Mouse (Mus musculus) heart, adult 18-20 months (tissue): ENCODE measurements around the gene C3. TPM values are rescaled to one million over a fixed set of nuclear protein-coding genes. Genes with fewer than 3 reads are reported as not detected.
A peak's percentile ranks its signal among the peaks of the same experiment; 100 is the strongest.

Experiments used
- DNase-seq, 2 experiments: peaks; one replicate each; pipeline ENCODE4 v3.0.0; 2021 to 2022; ENCODE audit warnings: mixed read lengths in 1 of 2
- total RNA-seq, 2 experiments: library from RNA; stranded (reverse); gene quantifications; 2 replicates each; pipeline ENCODE4 v1.2.3; 2021

The C3 gene
- total RNA-seq, 2 experiments from 2014 or later, result 69.5 to 194 TPM

DNA sequence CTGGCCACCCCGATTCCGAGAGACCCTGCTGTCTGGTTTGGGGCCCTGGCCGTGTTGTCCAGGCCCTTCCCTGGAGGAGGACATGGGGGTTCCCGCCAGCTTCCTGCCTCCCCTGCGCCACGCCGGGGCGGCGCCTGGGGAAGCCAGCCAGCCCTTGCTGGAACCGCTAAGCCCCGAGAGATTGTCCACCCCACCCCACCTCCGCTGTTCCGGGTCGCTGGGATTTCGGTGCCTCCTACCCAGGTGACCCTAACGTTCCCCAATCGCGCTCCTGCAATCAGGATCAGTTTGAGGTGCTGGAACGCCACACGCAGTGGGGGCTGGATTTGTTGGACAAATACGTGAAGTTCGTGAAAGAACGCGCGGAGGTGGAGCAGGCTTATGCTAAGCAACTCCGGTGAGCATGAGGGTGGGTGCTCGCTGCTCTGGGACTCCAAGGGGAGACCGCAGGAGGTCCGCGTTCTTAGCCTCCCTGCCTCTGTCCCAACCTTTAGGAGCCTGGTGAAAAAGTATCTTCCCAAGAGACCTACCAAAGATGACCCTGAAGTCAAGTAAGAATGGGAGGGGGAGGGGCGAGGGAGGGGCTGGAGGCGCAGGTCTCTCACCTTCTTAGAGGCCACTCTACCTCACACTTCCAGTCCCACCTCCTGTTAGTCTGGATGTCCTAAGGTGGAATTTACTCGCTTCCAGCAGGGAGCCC, 22.7 kb upstream of the C3 start:
- DNase-seq, result peak; percentile 84 to 87

DNA sequence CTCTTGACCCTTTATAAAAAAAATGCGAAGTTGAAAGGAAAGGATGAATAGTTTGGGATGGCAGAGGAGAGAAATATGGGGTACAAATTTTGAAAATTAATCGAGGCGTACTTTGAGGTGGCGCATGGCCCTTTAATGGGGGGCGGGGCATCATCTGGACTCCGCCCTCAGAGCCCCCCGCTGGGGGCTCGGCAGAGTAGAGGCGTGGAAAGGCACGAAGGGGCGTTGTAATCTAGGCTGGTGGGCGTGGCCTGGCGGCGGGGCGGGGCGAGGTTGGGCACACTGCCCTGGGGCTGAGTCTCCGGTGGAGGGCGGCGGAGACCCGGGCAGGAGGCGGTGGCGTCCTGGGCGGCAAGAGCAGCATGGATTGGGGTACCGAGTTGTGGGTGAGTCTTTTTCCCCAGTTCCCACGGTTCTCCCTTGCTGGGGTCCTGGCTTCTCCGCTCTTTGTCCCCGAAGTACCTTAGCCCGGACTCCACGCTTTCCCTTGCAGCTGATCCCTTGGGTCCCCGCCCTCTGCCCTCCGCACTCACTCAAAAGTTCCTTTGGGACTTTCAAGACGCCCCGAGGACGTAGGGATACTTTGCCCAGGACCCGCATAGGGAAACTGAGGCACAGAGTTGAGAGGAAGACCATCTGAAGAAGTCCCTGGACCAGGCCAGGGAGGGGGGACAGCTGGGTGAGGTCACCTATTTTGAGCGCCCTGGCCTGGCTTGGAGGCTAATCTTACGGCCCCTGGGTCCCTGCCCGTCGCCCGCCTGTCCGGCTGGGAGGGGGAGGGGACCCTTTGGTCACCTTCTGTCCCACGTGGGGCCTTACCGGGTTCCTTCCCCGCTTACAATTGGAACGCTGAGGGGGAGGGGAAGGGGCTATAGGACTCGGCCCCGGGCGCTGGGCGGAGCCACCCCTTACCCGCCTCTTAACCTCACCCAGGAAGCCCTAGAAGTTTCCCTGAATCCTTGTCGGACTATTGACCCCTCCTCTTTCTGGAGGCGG, 21.5 kb upstream of the C3 start, which contains the start of gene Trip10:
Gene Trip10 (plus strand): TSS at position 270 of the 996 bp plus-strand sequence.
- DNase-seq, result peak; percentile 97 to 100

DNA sequence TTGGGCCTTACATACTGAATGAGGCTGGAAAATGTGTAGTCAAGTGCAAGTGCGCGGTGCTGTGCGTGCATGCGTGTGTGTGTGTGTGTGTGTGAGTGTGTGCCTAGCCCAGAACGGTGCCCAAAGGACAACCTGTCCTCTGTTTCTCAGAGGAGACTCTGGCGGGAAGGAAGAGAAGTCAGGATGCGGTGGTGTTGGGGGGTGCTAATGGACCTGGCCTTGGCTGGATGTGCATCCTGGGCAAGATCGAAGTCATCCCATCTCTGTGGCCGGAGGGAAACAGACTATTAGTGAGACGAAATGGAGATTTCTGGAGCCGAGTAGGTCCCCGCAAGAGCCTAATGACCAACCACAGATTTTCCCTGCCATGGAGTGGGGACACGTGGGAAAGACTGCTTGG, 20.8 kb upstream of the C3 start:
- DNase-seq, result peak in 1 of 2 experiments; percentile 26

DNA sequence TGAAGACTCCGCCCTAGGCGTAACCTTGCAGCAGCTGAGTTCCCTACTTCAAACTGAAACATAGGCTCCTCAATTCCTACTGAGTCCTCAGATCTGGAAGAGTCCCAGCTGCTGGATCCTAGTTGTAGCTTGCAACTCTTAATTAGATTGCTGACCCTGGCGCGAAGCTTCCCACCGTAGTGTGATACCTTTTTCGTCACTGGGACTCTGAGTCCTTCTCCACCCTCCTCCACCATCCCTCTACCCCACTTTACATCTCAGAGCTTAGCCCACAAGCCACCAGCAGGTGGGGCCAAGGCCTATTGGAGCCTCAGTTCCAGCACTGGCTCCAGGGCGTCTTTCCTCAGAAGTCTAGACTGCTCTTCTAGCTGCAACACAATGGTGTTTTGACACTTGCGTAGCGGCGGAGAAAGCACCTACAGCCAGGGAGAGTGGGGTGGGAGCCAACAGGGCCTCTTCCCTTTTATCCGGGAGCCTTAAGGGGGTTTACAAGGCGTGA, 20.3 kb upstream of the C3 start, which contains the start of gene Gpr108:
Gene Gpr108 (minus strand): TSS at position 246 of the 499 bp plus-strand sequence.
- peak; percentile 90 to 94 for DNase-seq

DNA sequence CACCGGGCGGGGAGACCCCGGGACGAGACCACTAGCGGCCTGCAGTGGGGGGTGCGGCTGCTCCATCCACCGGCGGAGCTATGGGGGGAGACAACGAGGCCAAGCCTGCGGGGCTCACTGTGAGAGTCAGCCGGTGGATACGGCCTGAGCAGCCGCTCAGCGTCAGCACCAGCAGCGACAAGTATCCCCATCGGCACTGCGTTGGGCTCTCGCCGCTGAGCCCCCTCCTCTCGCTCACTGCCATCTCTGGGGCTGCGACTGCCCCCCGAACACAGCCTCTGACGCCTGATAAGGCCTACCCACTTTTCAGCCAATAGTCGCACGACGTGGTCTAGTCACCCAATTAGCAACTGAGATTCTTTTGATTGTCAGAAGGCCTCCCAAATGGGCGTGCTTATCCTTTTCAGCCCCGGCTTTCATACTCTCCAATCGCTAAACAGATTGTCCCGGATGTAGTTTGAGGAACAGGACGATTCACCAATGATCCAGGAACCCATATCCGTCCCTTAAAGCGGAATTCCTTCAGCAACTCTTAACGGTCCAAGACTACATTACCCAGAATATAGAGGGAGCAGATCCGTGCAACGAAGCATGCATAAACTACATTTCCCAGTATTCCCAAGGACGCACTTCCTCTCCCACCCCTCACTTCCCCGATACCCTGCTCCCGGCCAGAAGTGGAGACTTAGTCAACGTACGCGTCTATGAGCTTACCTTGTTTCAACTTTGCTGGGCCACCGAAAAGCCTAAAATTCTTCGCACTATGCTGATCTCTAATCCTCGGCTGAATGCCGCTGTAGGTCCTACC, 19.7 kb upstream of the C3 start:
- peak; percentile 97 to 99 for DNase-seq

DNA sequence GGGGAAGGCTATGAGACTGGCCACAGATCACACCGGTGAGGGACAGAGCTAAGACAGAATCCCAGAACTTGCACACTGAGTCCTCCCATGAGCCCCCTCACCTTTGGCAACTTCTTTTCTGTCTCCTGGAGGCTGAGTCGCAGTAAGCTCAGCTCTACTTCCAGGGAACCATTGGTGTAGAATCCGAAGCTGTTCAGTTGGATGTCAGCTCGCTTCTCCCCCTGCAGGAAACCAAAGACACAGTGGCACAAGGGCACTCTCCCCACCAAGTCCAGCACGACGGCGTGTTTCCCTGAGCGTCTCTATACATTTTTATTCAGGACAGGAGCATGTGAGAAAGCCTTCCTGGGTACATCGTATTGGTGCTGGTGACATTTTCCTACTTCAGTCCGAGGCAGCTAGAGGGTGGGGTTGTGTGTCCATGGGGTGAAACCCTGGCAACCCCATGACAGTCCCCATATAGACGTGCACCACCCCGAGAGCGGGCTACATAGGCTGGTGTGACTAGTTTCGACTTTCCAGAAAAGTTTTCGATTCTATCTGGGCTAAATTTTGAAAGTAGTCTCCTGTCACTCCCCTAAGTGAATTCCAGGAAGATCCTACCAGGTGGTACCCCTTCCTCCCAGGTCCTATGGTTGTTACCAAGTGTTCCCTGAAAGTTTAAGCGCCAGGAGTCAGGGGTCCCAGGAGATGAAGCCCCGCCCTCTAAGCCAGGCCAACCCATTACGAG, 18.9 kb upstream of the C3 start:
- no peak for DNase-seq

DNA sequence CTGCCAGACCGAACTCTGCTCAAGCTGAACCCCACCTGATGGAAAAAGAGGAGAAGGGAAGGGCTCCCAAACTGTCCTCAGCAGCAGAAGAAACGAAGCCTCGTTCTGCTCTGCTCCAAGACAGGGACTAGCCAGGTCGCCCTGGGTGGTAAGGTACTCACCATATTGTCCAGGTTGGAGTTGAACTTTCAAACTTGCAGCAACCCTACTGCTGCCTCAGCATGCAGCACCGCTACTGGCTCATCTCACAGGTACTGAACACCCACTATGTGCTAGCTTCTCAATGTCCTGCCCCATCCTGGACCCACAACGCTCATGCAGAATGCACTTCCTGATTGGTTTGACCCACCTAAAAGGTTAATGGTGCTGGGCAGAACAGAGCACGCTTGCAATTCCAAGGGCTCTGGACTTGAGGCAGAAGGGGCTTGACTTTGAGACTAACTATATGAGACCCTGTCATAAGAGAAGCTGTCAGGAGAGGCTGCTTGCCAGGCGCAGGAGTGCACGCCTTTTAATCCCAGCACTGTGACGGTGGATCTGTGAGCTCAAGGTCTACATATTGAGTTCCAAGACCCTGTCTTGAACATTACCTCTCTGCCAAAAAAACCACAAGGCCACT, 17.5 kb upstream of the C3 start:
- no peak for DNase-seq

DNA sequence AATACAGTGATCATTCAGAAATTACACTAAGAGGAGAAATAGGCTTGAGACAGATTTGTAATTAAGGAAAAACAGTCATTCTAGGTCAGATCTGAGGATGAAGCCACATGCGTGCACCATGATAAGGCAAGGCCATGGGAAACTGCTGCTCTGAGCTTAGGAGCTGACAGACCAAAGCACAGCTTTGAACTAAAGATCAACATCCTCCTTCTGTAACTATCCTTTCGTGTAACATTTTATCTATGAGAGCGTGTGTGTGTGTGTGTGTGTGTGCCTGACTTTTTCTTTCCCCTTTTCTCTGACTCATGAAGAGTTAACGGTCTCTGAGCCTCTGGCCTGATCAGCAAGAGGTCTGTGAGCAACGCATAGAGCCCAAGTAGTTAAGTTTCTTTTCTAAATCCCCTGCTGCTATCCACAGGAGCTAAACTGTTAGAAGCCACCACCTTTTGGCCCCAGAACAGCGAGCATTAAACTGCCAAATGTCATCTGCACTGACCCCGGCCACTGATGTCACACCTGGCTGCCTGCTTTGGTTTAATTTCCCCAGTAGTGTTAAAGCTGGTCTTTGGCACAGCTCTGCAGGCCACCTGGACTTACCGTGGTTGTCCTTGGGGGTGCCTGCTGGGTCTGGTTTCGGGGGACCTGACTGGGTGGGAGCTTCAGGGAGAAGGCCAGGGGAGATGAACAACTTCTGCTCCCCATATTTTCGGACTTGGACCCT, 15.9 kb upstream of the C3 start:
- DNase-seq, result no peak

DNA sequence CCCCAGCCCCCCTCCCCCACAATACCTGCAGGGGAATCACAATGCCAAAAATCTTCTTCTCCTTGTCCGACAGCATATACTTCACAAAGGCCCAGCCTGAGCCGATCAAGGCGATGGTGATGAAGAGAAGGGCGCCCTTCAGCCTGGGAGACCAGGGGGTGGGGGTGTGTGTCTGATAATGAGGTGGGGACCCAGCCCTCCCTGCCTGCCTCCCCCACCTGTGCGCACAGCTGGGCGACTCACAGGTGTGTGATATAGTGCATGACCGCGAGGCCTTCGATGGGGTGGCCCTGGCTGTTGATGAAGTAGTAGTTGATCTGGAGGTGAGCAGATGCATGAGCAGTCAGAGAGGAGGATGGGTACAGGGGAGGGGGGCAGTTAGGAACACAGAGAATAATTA, 9.2 kb upstream of the C3 start:
- no peak for DNase-seq

DNA sequence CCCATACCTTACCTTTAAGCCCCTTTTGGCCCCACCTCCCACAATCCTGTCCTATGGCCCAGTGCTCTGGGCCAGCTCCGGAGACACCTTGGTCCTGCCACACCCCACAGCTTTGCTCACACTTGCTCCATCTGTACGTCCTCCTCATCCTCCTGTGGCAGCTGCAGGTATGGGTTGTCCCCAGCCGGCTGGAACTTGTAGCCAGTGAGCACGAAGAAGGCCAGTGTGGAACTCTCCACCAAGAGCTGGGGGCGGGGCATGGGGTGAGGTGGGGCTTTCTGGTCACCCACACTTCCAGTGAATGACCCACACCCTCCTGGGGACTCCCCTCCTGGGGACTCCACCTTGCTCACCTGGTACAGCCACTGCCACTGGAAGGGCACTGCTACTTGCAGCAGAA, 7.9 kb upstream of the C3 start:
- DNase-seq, result no peak

DNA sequence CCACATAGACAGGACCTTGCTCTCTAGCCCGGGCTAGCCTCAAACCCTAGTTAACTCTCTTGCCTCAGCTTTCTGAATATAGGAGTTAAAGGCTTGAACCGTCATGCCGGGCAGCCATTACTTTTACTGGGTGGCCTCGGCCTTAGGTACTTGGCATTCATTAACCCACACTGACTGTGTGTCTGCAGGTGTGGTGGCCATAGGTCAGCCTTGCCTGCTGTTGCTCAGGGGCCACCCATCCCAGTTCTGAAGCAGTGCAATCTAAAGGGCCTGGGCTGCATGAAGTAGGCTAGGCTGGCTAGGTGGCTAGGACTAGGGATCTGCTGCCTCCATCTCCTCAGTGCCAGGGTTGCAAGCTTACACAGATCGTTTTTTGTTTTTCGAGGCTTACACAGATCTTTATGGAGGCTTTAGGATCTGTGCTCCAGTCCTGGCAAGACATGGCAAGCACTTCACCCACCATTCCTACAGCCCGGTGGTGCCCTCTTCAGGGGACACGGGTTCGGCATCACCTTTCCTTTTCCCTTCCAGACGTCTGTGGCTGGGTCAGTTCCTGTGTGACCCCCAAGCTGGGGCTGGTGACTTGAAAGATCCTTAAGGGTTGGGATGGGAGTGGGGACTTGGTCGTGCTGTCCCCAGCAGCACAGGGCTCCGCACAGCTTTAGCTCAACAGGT, 6.5 kb upstream of the C3 start:
- DNase-seq, result no peak

DNA sequence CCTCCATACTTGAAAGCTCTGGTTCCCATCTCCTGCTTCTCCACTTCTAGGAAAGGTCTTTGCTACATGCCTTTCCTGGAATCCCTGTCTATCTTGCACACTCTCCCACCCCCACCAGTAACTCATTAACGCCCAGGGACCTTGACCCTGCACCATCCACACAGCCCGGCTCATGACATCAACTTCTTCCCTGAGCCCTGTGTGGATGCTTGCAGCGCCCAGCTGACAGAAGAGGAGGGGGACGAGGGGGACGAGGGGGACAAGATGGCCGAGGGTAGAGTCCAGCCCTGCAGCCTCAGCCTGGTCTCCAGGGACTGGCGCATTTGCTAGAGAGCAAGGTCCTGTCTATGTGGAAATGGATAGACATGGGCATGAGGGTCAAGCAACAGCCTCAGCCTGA, 5.1 kb upstream of the C3 start:
- DNase-seq, result no peak

DNA sequence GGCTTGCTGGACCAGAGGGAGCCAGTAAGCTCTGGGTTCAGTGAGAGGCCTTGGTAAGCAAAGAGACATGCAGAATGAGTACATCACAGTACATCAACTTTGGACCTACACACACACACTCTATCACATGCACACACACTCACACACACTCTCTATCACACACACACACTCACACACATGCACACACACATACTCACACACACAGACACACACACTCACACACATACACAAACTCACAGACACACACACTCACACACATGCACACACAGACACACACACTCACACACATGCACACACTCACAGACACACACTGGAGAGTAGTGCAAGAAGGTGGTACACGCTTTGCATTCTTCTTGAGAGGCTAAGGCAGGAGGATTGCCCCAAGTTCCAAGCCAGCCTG, 4.3 kb upstream of the C3 start:
- no peak for DNase-seq

DNA sequence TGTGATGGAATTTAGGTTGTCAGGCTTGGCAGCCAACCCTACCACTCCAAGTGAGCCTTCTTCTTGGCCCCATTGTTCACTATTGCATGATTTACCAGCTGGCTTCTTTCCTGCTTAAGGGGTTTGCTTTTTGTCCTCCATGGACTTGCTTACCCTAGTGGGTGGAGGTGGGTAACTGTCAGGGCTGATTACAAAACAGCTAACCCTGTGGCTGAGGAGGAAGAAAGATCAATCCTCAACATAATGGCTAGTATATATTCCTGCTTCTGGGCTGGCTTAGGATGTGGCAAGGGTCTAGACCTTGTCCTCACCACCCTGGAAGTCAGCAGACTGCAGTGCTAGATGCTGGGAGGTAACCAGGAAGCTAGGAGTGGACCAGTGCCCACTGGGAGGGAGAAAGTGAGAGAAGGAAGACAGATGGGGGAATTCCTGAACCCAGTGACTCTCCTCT, 3.4 kb upstream of the C3 start:
- peak; percentile 55 to 68 for DNase-seq

DNA sequence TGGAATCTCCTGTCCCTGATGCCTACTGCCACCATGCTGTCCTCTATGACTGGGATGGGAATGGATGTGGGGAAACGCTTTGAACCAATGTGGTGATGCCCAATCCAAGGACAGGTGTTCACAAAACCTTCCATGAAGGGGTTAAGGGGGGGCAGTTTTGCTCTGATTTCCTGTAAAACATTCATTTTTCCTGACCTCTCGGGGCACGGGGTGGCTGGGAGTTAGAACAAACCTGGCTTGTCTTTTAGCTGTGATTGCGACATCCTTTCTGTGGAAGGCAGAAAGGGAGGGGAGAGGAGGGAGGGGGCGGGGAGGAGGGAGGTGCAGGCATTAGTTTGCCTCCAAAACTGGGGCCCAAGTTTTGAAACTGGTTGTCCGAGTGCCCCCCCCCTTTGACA, 2.8 kb upstream of the C3 start:
- peak; percentile 61 to 64 for DNase-seq

DNA sequence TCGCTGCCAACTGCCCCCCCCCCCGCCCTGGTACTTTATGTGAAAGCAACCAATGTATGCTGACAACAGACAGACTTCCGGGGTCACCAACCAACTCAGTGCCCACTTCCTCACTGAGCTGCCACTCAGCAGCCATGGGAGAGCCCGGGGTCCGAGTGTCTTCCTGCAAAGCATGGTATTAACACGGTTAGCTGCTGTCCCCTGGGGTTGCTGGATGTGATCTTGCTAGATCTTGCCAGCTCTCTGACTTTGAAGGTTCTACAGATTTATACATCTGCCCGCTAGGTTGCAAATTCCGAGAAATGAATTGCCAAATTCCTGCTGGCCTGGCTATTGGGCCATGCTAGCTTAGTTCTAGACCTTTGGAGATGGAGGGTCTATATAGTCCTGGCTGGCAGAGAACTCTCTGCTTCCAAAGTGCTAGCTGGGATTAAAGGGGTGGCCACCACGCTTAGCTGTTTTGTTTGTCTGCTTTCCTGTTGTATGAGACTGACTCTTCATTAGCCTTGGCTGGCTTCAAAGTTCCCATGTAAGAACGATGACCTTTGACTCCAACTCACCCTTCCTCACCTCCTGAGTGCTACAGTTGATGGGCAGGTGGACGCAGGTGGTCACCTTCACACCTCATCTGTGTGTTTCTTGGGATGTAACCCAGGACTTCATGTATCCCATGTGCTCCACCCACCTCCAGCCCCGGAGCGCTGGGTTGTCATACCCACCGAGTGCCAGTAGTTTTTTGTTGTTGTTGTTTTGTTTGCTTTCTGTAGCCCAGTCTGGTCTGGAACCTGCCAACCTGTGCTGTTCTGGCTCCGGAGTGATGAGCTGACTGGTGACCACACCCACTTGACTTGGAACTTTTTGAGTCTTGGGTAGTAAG, 2.2 kb upstream of the C3 start:
- DNase-seq, result no peak

DNA sequence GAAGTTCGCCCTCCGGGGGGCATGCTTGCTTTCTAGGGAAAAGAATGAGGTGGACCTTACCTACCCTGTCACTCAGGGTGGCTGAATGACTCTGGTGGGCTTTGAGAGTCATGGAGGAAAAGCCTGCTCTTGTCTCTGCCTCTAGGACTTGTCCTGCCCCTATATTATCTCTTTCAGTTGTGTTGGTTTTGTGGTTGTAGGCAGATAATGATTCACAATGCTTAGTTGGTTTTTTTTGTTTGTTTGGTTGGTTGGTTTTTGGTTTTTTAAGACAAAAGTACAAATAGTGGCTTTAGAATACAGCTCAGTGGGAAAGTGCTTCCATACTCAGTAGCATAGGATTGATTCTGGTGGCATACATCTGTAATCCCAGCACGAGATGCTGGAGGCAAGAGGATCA, 937 bp upstream of the C3 start:
- no peak for DNase-seq

DNA sequence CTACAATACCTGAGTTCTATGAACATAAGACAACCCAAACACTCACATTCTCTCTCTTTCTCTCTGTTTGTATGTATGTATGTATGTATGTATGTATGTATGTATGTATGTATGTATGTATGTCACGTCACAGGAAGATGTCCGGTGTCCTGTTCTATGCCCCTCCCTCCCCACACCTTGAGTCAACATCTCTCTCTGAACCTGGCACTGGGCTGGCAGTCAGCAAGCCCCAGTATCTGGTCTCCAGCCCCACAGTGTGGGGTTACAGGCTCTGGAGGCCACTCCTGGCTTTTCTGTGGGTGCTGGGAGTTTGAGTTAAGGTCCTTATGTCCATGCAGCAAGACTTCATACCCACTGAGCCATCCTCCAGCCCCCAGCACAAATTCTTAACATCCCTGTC, 468 bp downstream of the C3 start:
- no peak for DNase-seq

DNA sequence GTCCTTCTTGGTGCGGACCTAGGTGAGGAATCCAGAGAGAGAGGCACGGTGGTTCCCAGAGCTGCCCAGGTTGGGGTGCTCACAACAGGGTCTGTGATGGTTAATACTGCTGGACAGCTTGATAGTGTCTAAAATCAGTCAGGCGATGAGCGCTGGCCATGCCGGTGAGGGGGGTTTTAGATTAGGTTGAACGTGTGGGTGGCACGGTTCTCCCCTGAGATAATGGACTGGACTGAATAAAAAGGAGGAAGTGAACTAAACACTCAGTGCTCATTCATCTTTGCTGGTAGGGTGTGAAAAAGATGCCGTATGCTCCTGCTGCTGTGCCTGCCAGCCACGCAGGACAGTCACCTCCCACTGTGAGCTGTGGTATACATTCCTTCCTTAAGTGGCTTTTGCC, 4.6 kb downstream of the C3 start:
- no peak for DNase-seq
